Mouse (Mus musculus) layer of hippocampus, adult 2 months (tissue): ENCODE measurements around the gene Lsm2. TPM values are rescaled to one million over a fixed set of nuclear protein-coding genes. Genes with fewer than 3 reads are reported as not detected.
"Not testable (repeated sequence)": the region's sequence is repeated elsewhere in the genome, so short reads cannot be mapped to it uniquely, and the experiment has no call there.

Experiments
- DNase-seq, 2 experiments: peaks; one replicate each; pipeline ENCODE4 v3.0.0; 2022; ENCODE audit warnings: low spot score in 2 of 2
- H3K27ac ChIP-seq: fragments of 200-600 bp; 2 replicates; pipeline ENCODE4 v1.8.1; 2022
- H3K4me3 ChIP-seq: fragments of 200-600 bp; 2 replicates; pipeline ENCODE4 v1.8.1; 2022; ENCODE audit warnings: mild to moderate bottlenecking
- CTCF ChIP-seq: fragments of 200-600 bp; conservative IDR thresholded peaks from 2 replicates; pipeline ENCODE4 v1.8.1; 2022; ENCODE audit warnings: antibody characterized with exemption, mild to moderate bottlenecking, moderate library complexity
- total RNA-seq, 2 experiments: library from RNA; stranded (reverse); gene quantifications; 2 replicates each; pipeline ENCODE4 v1.2.3; 2021

The Lsm2 gene
- total RNA-seq, 2 experiments from 2014 or later = 15.9 to 21.8 TPM

- no peak overlapping the region for H3K27ac ChIP-seq
- no peak for TF ChIP-seq CTCF
- DNase-seq = no peak
- no peak overlapping the region for H3K4me3 ChIP-seq
Observed at GRCm38 (mm10) chr17:34978239-34978638, 3.4 kb upstream of the Lsm2 start.

- no peak overlapping the region for H3K27ac ChIP-seq
- H3K4me3 ChIP-seq = no peak overlapping the region
- DNase-seq = no peak
- TF ChIP-seq CTCF = no peak
Observed at GRCm38 (mm10) chr17:34979631-34980030, 2.0 kb upstream of the Lsm2 start.

- peak overlapping the region; percentile 95 for H3K27ac ChIP-seq
- TF ChIP-seq CTCF = peak; percentile 88
- peak overlapping the region; percentile 74 for H3K4me3 ChIP-seq
- DNase-seq = peak in 1 of 2 experiments; percentile 41
Observed at GRCm38 (mm10) chr17:34980655-34981054, 1.0 kb upstream of the Lsm2 start.

- no peak for TF ChIP-seq CTCF
- Histone ChIP-seq H3K27ac (peak overlapping the region; percentile 95), H3K4me3 (peak overlapping the region; percentile 74)
- no peak for DNase-seq
Observed at GRCm38 (mm10) chr17:34982328-34982727, 666 bp downstream of the Lsm2 start.

- DNase-seq = no peak
- TF ChIP-seq CTCF = peak; percentile 92
- H3K4me3 ChIP-seq = no peak overlapping the region
- no peak overlapping the region for H3K27ac ChIP-seq
Observed at GRCm38 (mm10) chr17:34984218-34984617, 2.6 kb downstream of the Lsm2 start.

GRCm38 (mm10) chr17:34994751-34995150, 13.1 kb downstream of the Lsm2 start:
- Histone ChIP-seq H3K4me3 (no peak overlapping the region), H3K27ac (no peak overlapping the region)
- TF ChIP-seq CTCF = no peak
- DNase-seq = no peak

GRCm38 (mm10) chr17:34995192-34995591, 13.5 kb downstream of the Lsm2 start:
- H3K4me3 ChIP-seq, H3K27ac ChIP-seq, DNase-seq: not testable (repeated sequence)
- TF ChIP-seq CTCF = peak; percentile 48

- DNase-seq, H3K4me3 ChIP-seq, H3K27ac ChIP-seq: not testable (repeated sequence)
Observed at GRCm38 (mm10) chr17:34995927-34996326, 14.3 kb downstream of the Lsm2 start.

GRCm38 (mm10) chr17:34996411-34997141, 14.9 kb downstream of the Lsm2 start:
- Histone ChIP-seq H3K4me3 (no peak overlapping the region), H3K27ac (no peak overlapping the region)
- DNase-seq = no peak
- no peak for TF ChIP-seq CTCF

- DNase-seq = no peak
- TF ChIP-seq CTCF = no peak
- no peak overlapping the region for H3K27ac ChIP-seq
- no peak overlapping the region for H3K4me3 ChIP-seq
Observed at GRCm38 (mm10) chr17:34997142-34997483, 15.5 kb downstream of the Lsm2 start.

- TF ChIP-seq CTCF = no peak
- H3K27ac ChIP-seq = no peak overlapping the region
- H3K4me3 ChIP-seq = no peak overlapping the region
- DNase-seq = no peak
Observed at GRCm38 (mm10) chr17:34998526-34999430, 17.1 kb downstream of the Lsm2 start.

- not testable (repeated sequence) for DNase-seq
- peak overlapping the region; percentile 100 for H3K27ac ChIP-seq
Observed at GRCm38 (mm10) chr17:34999871-35000716, 18.4 kb downstream of the Lsm2 start.

More at GRCm38 (mm10) chr17:34999871-35000716, 18.4 kb downstream of the Lsm2 start:
- peak overlapping the region; percentile 89 for H3K4me3 ChIP-seq
